In genomic region chrX:48694460-48694859, GRCm38 (mm10) we compare ENCODE assay signal across 8 mouse cellular contexts. TPM values are rescaled to one million over a fixed set of nuclear protein-coding genes. Genes with fewer than 3 reads are reported as not detected.
DNase-seq lines count a peak whose midpoint lies in the region; ATAC-seq and TF ChIP-seq lines count a peak whose summit lies in the region.

No protein-coding gene starts in this region.

- no peak for TF ChIP-seq POLR2A in cortical plate, adult 2 months (IDR thresholded peaks at IDR 0.05; ENCODE audit: extremely low read depth, insufficient read depth, low read length)

- no peak for TF ChIP-seq CTCF in kidney, postnatal 0 days (IDR thresholded peaks at IDR 0.05; ENCODE audit: low read depth)
- TF ChIP-seq CTCF in cortical plate, adult 2 months (IDR thresholded peaks at IDR 0.05; ENCODE audit: extremely low read depth, insufficient read depth, low read length), result no peak

- ATAC-seq in kidney, postnatal 0 days (replicated peaks; ENCODE audit: low FRiP score, low read depth), result peak; percentile 85
- peak; percentile 93 for ATAC-seq in hindbrain, embryonic 16.5 days
- peak; percentile 93 for ATAC-seq in midbrain, embryonic 15.5 days (replicated peaks)

- H3K27ac ChIP-seq in kidney, postnatal 0 days, result no peak overlapping the region
- no peak overlapping the region for H3K27ac ChIP-seq in cortical plate, adult 2 months (ENCODE audit: insufficient read depth, low read length)
- H3K27ac ChIP-seq in hindbrain, embryonic 16.5 days (ENCODE audit: low read depth, low read length), result no peak overlapping the region
- H3K27ac ChIP-seq in midbrain, embryonic 15.5 days, result peak overlapping the region; percentile 67; the same call in 1 of the 2 replicates

- no peaks in the 10 kb centered on the region for H3K9me3 ChIP-seq in kidney, postnatal 0 days (replicated peaks; ENCODE audit: low read length)
- H3K9me3 ChIP-seq in hindbrain, embryonic 16.5 days (ENCODE audit: control insufficient read depth, low read length), result no peaks in the 10 kb centered on the region
- H3K9me3 ChIP-seq in midbrain, embryonic 15.5 days, result no peaks in the 10 kb centered on the region

- no peaks in the 10 kb centered on the region for H3K4me1 ChIP-seq in kidney, postnatal 0 days (replicated peaks; ENCODE audit: insufficient read depth, low read length)
- no peaks in the 10 kb centered on the region for H3K4me1 ChIP-seq in cortical plate, adult 2 months (ENCODE audit: control insufficient read depth, insufficient read depth, low read length)
- peaks cover 5% of the 10 kb centered on the region for H3K4me1 ChIP-seq in hindbrain, embryonic 16.5 days (ENCODE audit: control insufficient read depth, insufficient read depth, low read depth, low read length)
- peaks cover 8% of the 10 kb centered on the region for H3K4me1 ChIP-seq in midbrain, embryonic 15.5 days

- no peaks in the 10 kb centered on the region for H3K27me3 ChIP-seq in kidney, postnatal 0 days (ENCODE audit: insufficient read depth, low read length)
- no peaks in the 10 kb centered on the region for H3K27me3 ChIP-seq in hindbrain, embryonic 16.5 days (replicated peaks; ENCODE audit: control insufficient read depth, insufficient read depth, low read length)
- no peaks in the 10 kb centered on the region for H3K27me3 ChIP-seq in midbrain, embryonic 15.5 days (replicated peaks)

- H3K4me2 ChIP-seq in kidney, postnatal 0 days (ENCODE audit: low read length), result peak overlapping the region; percentile 42
- peak overlapping the region; percentile 58 for H3K4me2 ChIP-seq in hindbrain, embryonic 16.5 days (ENCODE audit: low read length)
- peak overlapping the region; percentile 57 for H3K4me2 ChIP-seq in midbrain, embryonic 15.5 days

- H3K9ac ChIP-seq in kidney, postnatal 0 days (ENCODE audit: low read depth, low read length), result no peak overlapping the region
- 0 out of 2 replicates have a peak overlapping the region, but pooled peaks have one; percentile 25 for H3K9ac ChIP-seq in hindbrain, embryonic 16.5 days (ENCODE audit: low read depth, low read length)
- H3K9ac ChIP-seq in midbrain, embryonic 15.5 days, result peak overlapping the region; percentile 32

- peak overlapping the region; percentile 52 for H3K4me3 ChIP-seq in kidney, postnatal 0 days (replicated peaks; ENCODE audit: low read depth, low read length)
- peak overlapping the region; percentile 51 for H3K4me3 ChIP-seq in cortical plate, adult 2 months (ENCODE audit: insufficient read depth, low read length)
- peak overlapping the region; percentile 65 for H3K4me3 ChIP-seq in hindbrain, embryonic 16.5 days (ENCODE audit: low read length)
- H3K4me3 ChIP-seq in midbrain, embryonic 15.5 days, result peak overlapping the region; percentile 58

- WGBS in kidney, postnatal 0 days, result 29% methylated on average over 6 of the region's 6 CpGs
- WGBS in hindbrain, embryonic 16.5 days, result 17% methylated on average over 6 of the region's 6 CpGs
- WGBS in midbrain, embryonic 15.5 days, result 17% methylated on average over 6 of the region's 6 CpGs

- DNase-seq in kidney, postnatal 0 days (ENCODE audit: low spot score), result no peak
- DNase-seq in kidney, adult 18-20 months, result no peak
- DNase-seq in thymus, postnatal 0 days (ENCODE audit: low spot score), result no peak
- DNase-seq in thymus, postnatal 14 days, result no peak
- DNase-seq in right cerebral cortex, postnatal 36 days (ENCODE audit: low spot score in 2 of 2), result no peak

- H3K36me3 ChIP-seq in kidney, postnatal 0 days (ENCODE audit: insufficient read depth, low read length), result no peaks in the 10 kb centered on the region
- H3K36me3 ChIP-seq in hindbrain, embryonic 16.5 days (ENCODE audit: control insufficient read depth, insufficient read depth, low read length), result no peaks in the 10 kb centered on the region
- no peaks in the 10 kb centered on the region for H3K36me3 ChIP-seq in midbrain, embryonic 15.5 days (replicated peaks)

RNA-seq across cellular contexts. Expression of gene Rbmx2, which starts 0.3 kb away (rescaled TPM):
- polyA plus RNA-seq in kidney, postnatal 0 days (2015; fragmentation: Nextera tagmentation; extraction: Ambion mirVana), result 19.2 and 22.2 TPM in 2 replicates
- 7.5 and 7.6 TPM in 2 replicates for polyA plus RNA-seq in cortical plate, adult 2 months (2012; rRNA removed)
- 16.9 and 17.2 TPM in 2 replicates for polyA plus RNA-seq in hindbrain, embryonic 16.5 days (2015; fragmentation: Nextera tagmentation; extraction: Ambion mirVana)
- polyA plus RNA-seq in midbrain, embryonic 15.5 days (2015; fragmentation: Nextera tagmentation; extraction: Ambion mirVana), result 21.2 and 22.1 TPM in 2 replicates
- 28.5 and 28.8 TPM in 2 replicates for polyA plus RNA-seq in thymus, postnatal 0 days (2015; fragmentation: Nextera tagmentation; extraction: Ambion mirVana)

RNA-seq across cellular contexts. Expression of gene Gpr119, which starts 20.2 kb away (rescaled TPM):
- polyA plus RNA-seq in kidney, postnatal 0 days (2015; fragmentation: Nextera tagmentation; extraction: Ambion mirVana), result not detected in 2 replicates
- polyA plus RNA-seq in cortical plate, adult 2 months (2012; rRNA removed), result not detected in 2 replicates
- not detected in 2 replicates for polyA plus RNA-seq in hindbrain, embryonic 16.5 days (2015; fragmentation: Nextera tagmentation; extraction: Ambion mirVana)
- not detected in 2 replicates for polyA plus RNA-seq in midbrain, embryonic 15.5 days (2015; fragmentation: Nextera tagmentation; extraction: Ambion mirVana)
- polyA plus RNA-seq in thymus, postnatal 0 days (2015; fragmentation: Nextera tagmentation; extraction: Ambion mirVana), result 0.05 TPM in 1 of 2 replicates, not detected in the other
